Mouse (Mus musculus) monocyte, adult 59 days (primary cell): ENCODE results near the gene Itgb1. TPM values are rescaled to one million over a fixed set of nuclear protein-coding genes. Genes with fewer than 3 reads are reported as not detected.

Experiments used
- total RNA-seq, 2 experiments: library from RNA; stranded (reverse); gene quantifications; one replicate each; pipeline ENCODE4 v1.2.4; 2023

Itgb1 gene
- 100 to 1,000 TPM; 266 to 272 TPM for total RNA-seq

GRCm38 (mm10) chr8:128685507-128686428 lies at the start of gene Itgb1:
Gene Itgb1, plus strand, starts transcription at chr8:128685654.

Other genes with a start within 250 kb of the Itgb1 start
- gene Gm3952, start 113.0 kb downstream of the Itgb1 start, total RNA-seq: not detected